Mouse (Mus musculus) embryonic facial prominence, embryonic 13.5 days (tissue): Measurements from ENCODE around the gene Celsr2. TPM values are rescaled to one million over a fixed set of nuclear protein-coding genes. Genes with fewer than 3 reads are reported as not detected.

Experiments
- ATAC-seq: fragments of 200-750 bp; cut with Nextera tagmentation; 2 replicates; pipeline ENCODE4 v1.8.0; 2017; ENCODE audit warnings: low read depth; ENCODE audit not compliant: insufficient number of reproducible peaks, insufficient read depth, low FRiP score, low TSS enrichment
- H3K27ac ChIP-seq: fragments of 300-500 bp; sonication (generic); 2 replicates; pipeline ENCODE4 v1.5.1; 2015; ENCODE audit warnings: moderate library complexity, mild to moderate bottlenecking, inconsistent platforms
- H3K27me3 ChIP-seq: fragments of 300-500 bp; sonication (generic); 2 replicates; pipeline ENCODE4 v1.6.1; 2015; ENCODE audit warnings: mild to moderate bottlenecking, inconsistent platforms
- H3K36me3 ChIP-seq: fragments of 300-500 bp; sonication (generic); 2 replicates; pipeline ENCODE4 v1.6.1; 2015; ENCODE audit warnings: mild to moderate bottlenecking, inconsistent platforms
- H3K4me1 ChIP-seq: fragments of 300-500 bp; sonication (generic); 2 replicates; pipeline ENCODE4 v1.6.1; 2015; ENCODE audit warnings: inconsistent platforms
- H3K4me2 ChIP-seq: fragments of 300-500 bp; sonication (generic); 2 replicates; pipeline ENCODE4 v1.6.1; 2015; ENCODE audit warnings: moderate library complexity, mild to moderate bottlenecking, inconsistent platforms
- H3K4me3 ChIP-seq: fragments of 300-500 bp; sonication (generic); 2 replicates; pipeline ENCODE4 v1.5.1; 2015; ENCODE audit warnings: mild to moderate bottlenecking, inconsistent platforms
- H3K9ac ChIP-seq: fragments of 300-500 bp; sonication (generic); 2 replicates; pipeline ENCODE4 v1.6.1; 2015; ENCODE audit warnings: mild to moderate bottlenecking, inconsistent platforms
- H3K9me3 ChIP-seq: fragments of 300-500 bp; sonication (generic); 2 replicates; pipeline ENCODE4 v1.6.1; 2016; ENCODE audit warnings: inconsistent platforms
- WGBS: fragments of 180-500 bp; shearing (Covaris S2); methylation state at CpG from one replicate; pipeline ENCODE4 v1.1.7; 2015; ENCODE audit warnings: mixed read lengths; 5-methylcytosine and 5-hydroxymethylcytosine counted together
- polyA plus RNA-seq: library from polyadenylated mRNA; unstranded; fragments of >200 nt; fragmentation: Nextera tagmentation; extraction: Ambion mirVana; gene quantifications from 2 replicates; pipeline ENCODE4 v1.2.1, GENCODE M21; 2015

Gene Celsr2
- polyA plus RNA-seq, 1 experiment from 2014 or later, result 11.5 TPM

DNA sequence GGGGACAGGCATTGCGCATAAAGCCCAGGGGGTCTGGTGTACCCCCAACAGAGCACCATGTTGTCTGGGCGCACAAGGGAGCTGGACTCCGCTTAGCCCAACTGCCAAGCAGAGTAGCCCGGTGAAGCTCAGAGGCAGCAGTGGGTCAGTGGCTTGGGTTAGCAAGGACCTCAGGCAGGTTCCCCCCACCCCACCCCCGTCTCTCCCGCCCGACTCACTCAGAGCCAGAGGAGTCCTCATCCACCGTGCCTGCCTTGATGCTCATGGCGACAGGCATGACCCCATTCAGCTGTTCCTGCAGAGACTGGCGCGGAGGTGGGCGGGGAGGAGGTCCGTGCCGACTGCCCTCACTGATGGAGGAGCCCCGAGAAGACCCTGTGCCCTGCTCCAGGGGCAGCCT, 22.6 kb downstream of the Celsr2 start:
- Histone ChIP-seq H3K4me3 (no peak overlapping the region), H3K9ac (0 out of 2 replicates have a peak overlapping the region, but pooled peaks have one; percentile 12), H3K4me1 (peaks cover 22% of the 10 kb centered on the region; the same call in 1 of the 2 replicates), H3K27ac (no peak overlapping the region), H3K4me2 (peak overlapping the region; percentile 32), H3K27me3 (no peaks in the 10 kb centered on the region), H3K9me3 (no peaks in the 10 kb centered on the region), H3K36me3 (peaks cover 21% of the 10 kb centered on the region)
- 54% methylated on average over 15 of the region's 15 CpGs for WGBS
- no peak for ATAC-seq

- H3K36me3 ChIP-seq, result peaks cover 25% of the 10 kb centered on the region
- H3K27me3 ChIP-seq, result no peaks in the 10 kb centered on the region
- H3K4me1 ChIP-seq, result peaks cover 22% of the 10 kb centered on the region; the same call in 1 of the 2 replicates
- 14% methylated on average over 10 of the region's 10 CpGs for WGBS
- peak overlapping the region; percentile 32 for H3K4me2 ChIP-seq
- no peak overlapping the region for H3K27ac ChIP-seq
- peak overlapping the region; percentile 12; the same call in 1 of the 2 replicates for H3K9ac ChIP-seq
- ATAC-seq, result no peak
- no peaks in the 10 kb centered on the region for H3K9me3 ChIP-seq
- no peak overlapping the region for H3K4me3 ChIP-seq
Measured at GRCm38 (mm10) chr3:108392299-108392698, 23.1 kb downstream of the Celsr2 start.

DNA sequence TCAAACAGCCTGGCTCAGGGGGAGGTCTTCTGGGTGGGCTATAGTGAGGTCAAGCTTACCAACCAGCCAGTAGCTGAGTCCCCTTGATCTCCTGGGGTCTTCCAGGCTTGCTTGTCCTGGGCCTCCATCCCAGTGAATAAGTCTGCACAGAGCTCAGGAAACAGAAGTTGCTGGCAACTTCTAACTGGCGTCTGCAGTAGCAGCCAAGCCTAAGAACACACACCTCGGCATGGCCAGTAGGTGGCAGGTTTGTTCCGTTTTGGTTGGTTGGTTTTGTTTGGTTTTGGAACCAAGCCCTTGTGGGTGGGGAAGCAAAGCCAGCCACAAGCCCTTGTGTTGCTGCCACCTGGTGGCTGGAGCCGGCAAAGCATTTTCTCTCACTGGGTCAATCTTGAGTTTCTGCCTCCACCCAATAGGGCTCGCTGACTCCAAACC, 26.2 kb downstream of the Celsr2 start:
- no peak overlapping the region for H3K4me3 ChIP-seq
- H3K4me1 ChIP-seq, result peaks cover 47% of the 10 kb centered on the region
- H3K9ac ChIP-seq, result peak overlapping the region; percentile 55
- peak; percentile 53 for ATAC-seq
- no peaks in the 10 kb centered on the region for H3K9me3 ChIP-seq
- H3K4me2 ChIP-seq, result peak overlapping the region; percentile 37
- peak overlapping the region; percentile 80 for H3K27ac ChIP-seq
- H3K36me3 ChIP-seq, result peaks cover 23% of the 10 kb centered on the region
- H3K27me3 ChIP-seq, result no peaks in the 10 kb centered on the region
- 0% methylated on average over 5 of the region's 5 CpGs for WGBS

GRCm38 (mm10) chr3:108386186-108386585, 29.2 kb downstream of the Celsr2 start:
- no peak overlapping the region for H3K27ac ChIP-seq
- no peak overlapping the region for H3K9ac ChIP-seq
- H3K4me2 ChIP-seq, result no peak overlapping the region; the same call in 1 of the 2 replicates
- ATAC-seq, result no peak
- no peaks in the 10 kb centered on the region for H3K9me3 ChIP-seq
- H3K27me3 ChIP-seq, result no peaks in the 10 kb centered on the region
- 81% methylated on average over 10 of the region's 10 CpGs for WGBS
- H3K36me3 ChIP-seq, result peaks cover 20% of the 10 kb centered on the region
- peaks cover 53% of the 10 kb centered on the region for H3K4me1 ChIP-seq
- H3K4me3 ChIP-seq, result no peak overlapping the region

GRCm38 (mm10) chr3:108384425-108384824, 30.9 kb downstream of the Celsr2 start:
- WGBS, result 23% methylated on average over 2 of the region's 2 CpGs
- peak overlapping the region; percentile 71 for H3K4me2 ChIP-seq
- peaks cover 57% of the 10 kb centered on the region for H3K4me1 ChIP-seq
- H3K27me3 ChIP-seq, result no peaks in the 10 kb centered on the region
- peak overlapping the region; percentile 69 for H3K9ac ChIP-seq
- no peaks in the 10 kb centered on the region for H3K9me3 ChIP-seq
- H3K36me3 ChIP-seq, result peaks cover 20% of the 10 kb centered on the region
- ATAC-seq, result no peak
- no peak overlapping the region for H3K27ac ChIP-seq
- peak overlapping the region; percentile 63 for H3K4me3 ChIP-seq

DNA sequence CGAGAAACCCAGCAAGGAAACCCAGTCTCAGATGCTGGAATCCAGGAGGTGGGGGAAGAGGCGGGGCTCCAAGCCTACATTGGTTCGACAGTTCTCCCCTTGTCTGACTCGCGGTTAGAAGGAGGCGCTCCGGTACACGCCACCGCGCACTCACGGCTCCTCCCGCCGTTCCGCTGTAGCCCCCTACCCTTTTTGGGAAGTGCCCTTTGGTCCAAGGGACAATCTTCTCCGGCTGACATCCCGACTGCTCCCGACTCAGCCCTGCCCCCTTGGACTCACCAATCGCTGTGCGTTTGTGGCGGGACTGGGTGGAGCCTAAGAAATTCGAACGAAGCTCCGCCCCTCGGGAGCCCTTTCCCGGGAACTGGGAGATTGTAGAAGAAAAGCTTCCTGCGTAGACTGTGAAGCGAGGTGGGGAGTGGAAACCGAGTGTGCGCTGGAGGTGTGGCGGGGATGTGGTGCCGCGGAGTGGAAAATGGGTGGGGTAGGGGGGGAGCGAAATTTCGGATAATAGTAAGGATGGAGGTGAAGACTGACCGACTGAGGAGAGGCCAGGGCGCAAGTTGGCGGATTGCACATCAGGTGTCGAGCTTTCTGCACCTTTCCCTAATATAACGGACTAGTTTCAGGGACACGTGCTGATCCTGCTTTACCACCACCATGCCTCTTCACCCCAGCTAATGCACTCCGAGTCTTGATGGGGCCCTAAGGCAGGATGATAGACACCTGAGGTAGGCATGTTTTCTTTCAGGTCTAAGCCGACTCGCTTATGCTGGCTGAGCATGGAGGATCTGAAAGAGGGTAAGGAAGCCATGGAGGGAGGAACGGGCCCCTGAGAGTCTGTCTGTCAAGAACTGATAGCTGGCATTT, 31.6 kb downstream of the Celsr2 start, which contains the start of gene Psrc1:
Gene Psrc1 (plus strand): TSS at position 355 of the 870 bp plus-strand sequence.
- H3K36me3 ChIP-seq, result peaks cover 20% of the 10 kb centered on the region
- peak within 1 kb of the TSS; percentile 63 for H3K4me3 ChIP-seq
- no peaks in the 10 kb centered on the region for H3K27me3 ChIP-seq
- H3K27ac ChIP-seq, result peak within 1 kb of the TSS; percentile 87
- H3K4me2 ChIP-seq, result peak within 1 kb of the TSS; percentile 71
- H3K9ac ChIP-seq, result peak within 1 kb of the TSS; percentile 69
- H3K4me1 ChIP-seq, result peaks cover 53% of the 10 kb centered on the region
- peak; percentile 86 for ATAC-seq
- WGBS, result 1% methylated on average over 44 of the region's 44 CpGs
- H3K9me3 ChIP-seq, result no peaks in the 10 kb centered on the region

GRCm38 (mm10) chr3:108381945-108382875, 33.1 kb downstream of the Celsr2 start:
- no peak for ATAC-seq
- H3K9ac ChIP-seq, result peak overlapping the region; percentile 49; the same call in 1 of the 2 replicates
- peak overlapping the region; percentile 87 for H3K27ac ChIP-seq
- H3K9me3 ChIP-seq, result no peaks in the 10 kb centered on the region
- H3K4me3 ChIP-seq, result peak overlapping the region; percentile 24
- H3K4me2 ChIP-seq, result peak overlapping the region; percentile 71
- peaks cover 14% of the 10 kb centered on the region for H3K36me3 ChIP-seq
- H3K27me3 ChIP-seq, result no peaks in the 10 kb centered on the region
- WGBS, result 42% methylated on average over 14 of the region's 14 CpGs
- H3K4me1 ChIP-seq, result peaks cover 49% of the 10 kb centered on the region

DNA sequence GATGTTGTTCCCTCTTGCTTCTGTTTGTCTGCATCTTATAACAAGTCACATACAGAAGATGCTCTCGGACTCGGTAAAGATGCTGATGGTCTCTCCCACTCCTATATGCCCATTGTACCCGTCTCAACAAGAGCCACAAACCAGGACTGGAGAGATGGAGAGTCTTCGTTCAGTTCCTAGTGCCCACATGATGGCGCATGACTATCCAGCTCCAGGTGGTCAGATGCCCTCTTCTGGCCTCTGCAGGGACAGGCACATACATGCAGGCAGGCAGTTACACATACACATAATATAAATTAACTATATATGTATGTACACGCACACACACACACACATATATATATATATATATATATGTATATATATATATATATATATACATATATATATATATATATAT, 34.7 kb downstream of the Celsr2 start:
- Histone ChIP-seq H3K9me3 (no peaks in the 10 kb centered on the region), H3K4me3 (no peak overlapping the region), H3K36me3 (peaks cover under 1% of the 10 kb centered on the region; the same call in 1 of the 2 replicates), H3K27ac (no peak overlapping the region), H3K27me3 (no peaks in the 10 kb centered on the region), H3K4me1 (peaks cover 40% of the 10 kb centered on the region), H3K9ac (no peak overlapping the region), H3K4me2 (no peak overlapping the region)
- 81% methylated on average over 6 of the region's 6 CpGs for WGBS
- no peak for ATAC-seq

DNA sequence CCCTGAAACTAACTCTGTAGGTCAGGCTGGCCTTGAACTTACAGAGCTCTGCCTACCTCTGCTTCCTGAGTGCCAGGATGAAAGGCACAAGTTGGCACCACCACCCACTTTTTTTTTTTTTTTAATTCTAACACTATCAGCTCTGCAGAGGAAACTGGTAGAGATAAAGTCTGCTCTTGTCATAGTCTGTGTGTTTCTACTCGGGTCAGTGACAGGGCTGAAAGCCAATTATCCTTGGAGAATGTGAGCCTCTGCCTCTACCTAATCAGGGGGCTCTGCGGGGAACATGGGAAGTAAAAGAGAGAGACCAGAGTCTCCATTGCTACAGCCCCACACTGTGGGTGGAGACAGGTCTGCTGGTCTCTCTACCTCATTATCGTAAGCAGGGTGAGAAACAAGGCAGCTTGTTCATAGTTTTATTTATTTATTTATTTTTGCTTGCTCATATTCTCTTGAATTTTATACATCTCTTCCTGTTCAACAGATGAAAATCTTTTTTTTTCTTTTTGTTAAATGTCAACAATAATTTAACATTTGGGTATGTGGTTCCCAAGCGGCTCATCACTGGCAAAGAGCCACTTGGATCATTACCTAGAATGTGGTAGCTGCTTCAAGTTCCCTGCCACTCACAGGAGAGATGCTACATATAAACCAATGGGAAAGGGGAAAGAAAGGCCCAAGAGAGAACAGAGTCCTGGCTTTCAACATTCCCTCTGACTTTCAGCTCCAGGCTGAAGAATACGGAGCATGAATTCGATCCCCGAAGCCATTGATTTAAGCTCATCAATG, 36.3 kb downstream of the Celsr2 start:
- no peak overlapping the region for H3K4me3 ChIP-seq
- H3K27me3 ChIP-seq, result no peaks in the 10 kb centered on the region
- H3K9ac ChIP-seq, result no peak overlapping the region
- no peak for ATAC-seq
- H3K27ac ChIP-seq, result no peak overlapping the region
- H3K4me2 ChIP-seq, result no peak overlapping the region
- no peaks in the 10 kb centered on the region for H3K9me3 ChIP-seq
- H3K36me3 ChIP-seq, result no peaks in the 10 kb centered on the region
- WGBS, result 63% methylated on average over 7 of the region's 7 CpGs
- peaks cover 24% of the 10 kb centered on the region for H3K4me1 ChIP-seq

GRCm38 (mm10) chr3:108372691-108373090, 42.7 kb downstream of the Celsr2 start:
- H3K4me3 ChIP-seq, result no peak overlapping the region
- no peaks in the 10 kb centered on the region for H3K9me3 ChIP-seq
- H3K9ac ChIP-seq, result no peak overlapping the region
- H3K27me3 ChIP-seq, result no peaks in the 10 kb centered on the region
- peaks cover 9% of the 10 kb centered on the region for H3K4me1 ChIP-seq
- no peak overlapping the region for H3K4me2 ChIP-seq
- H3K27ac ChIP-seq, result peak overlapping the region; percentile 22; the same call in 1 of the 2 replicates
- H3K36me3 ChIP-seq, result no peaks in the 10 kb centered on the region
- no peak for ATAC-seq
- WGBS, result 62% methylated on average over 3 of the region's 3 CpGs
